Mouse (Mus musculus) limb, embryonic 12.5 days (tissue): ENCODE results near the gene Kcnj2. TPM values are rescaled to one million over a fixed set of nuclear protein-coding genes. Genes with fewer than 3 reads are reported as not detected.

Experiments
- ATAC-seq: fragments of 200-750 bp; cut with Nextera tagmentation; 2 replicates; pipeline ENCODE4 v1.8.0; 2017; ENCODE audit warnings: low read depth, moderate TSS enrichment; ENCODE audit not compliant: insufficient number of reproducible peaks, insufficient read depth, low FRiP score, low TSS enrichment
- H3K27ac ChIP-seq: fragments of 300-500 bp; sonication (generic); 2 replicates; pipeline ENCODE4 v1.5.1; 2016; ENCODE audit warnings: mild to moderate bottlenecking, moderate library complexity
- H3K27me3 ChIP-seq: fragments of 300-500 bp; sonication (generic); 2 replicates; pipeline ENCODE4 v1.6.1; 2016; ENCODE audit warnings: mild to moderate bottlenecking, moderate library complexity
- H3K36me3 ChIP-seq: fragments of 300-500 bp; sonication (generic); 2 replicates; pipeline ENCODE4 v1.6.1; 2016; ENCODE audit warnings: mild to moderate bottlenecking, moderate library complexity
- H3K4me1 ChIP-seq: fragments of 300-500 bp; sonication (generic); replicated peaks from 2 replicates; pipeline ENCODE4 v1.6.1; 2016
- H3K4me2 ChIP-seq: fragments of 300-500 bp; sonication (generic); 2 replicates; pipeline ENCODE4 v1.6.1; 2016; ENCODE audit warnings: mild to moderate bottlenecking, moderate library complexity
- H3K4me3 ChIP-seq: fragments of 300-500 bp; sonication (generic); replicated peaks from 2 replicates; pipeline ENCODE4 v1.5.1; 2016; ENCODE audit warnings: mild to moderate bottlenecking
- H3K9ac ChIP-seq: fragments of 300-500 bp; sonication (generic); replicated peaks from 2 replicates; pipeline ENCODE4 v1.6.1; 2016; ENCODE audit warnings: mild to moderate bottlenecking, moderate library complexity
- H3K9me3 ChIP-seq: fragments of 300-500 bp; sonication (generic); 2 replicates; pipeline ENCODE4 v1.6.1; 2016; ENCODE audit warnings: mild to moderate bottlenecking, moderate library complexity
- WGBS: fragments of 180-500 bp; shearing (Covaris S2); methylation state at CpG from one replicate; pipeline ENCODE4 v1.1.7; 2016; 5-methylcytosine and 5-hydroxymethylcytosine counted together
- polyA plus RNA-seq: library from polyadenylated mRNA; unstranded; fragments of >200 nt; fragmentation: Nextera tagmentation; extraction: Ambion mirVana; gene quantifications from 2 replicates; pipeline ENCODE4 v1.2.1, GENCODE M21; 2016

Kcnj2 gene
- polyA plus RNA-seq, 1 experiment from 2014 or later = 5.0 TPM

GRCm38 (mm10) chr11:111091117-111091516 lies 25.2 kb downstream of the Kcnj2 start:
- peaks cover 7% of the 10 kb centered on the region for H3K4me1 ChIP-seq
- WGBS = 75% methylated on average over 6 of the region's 6 CpGs
- no peaks in the 10 kb centered on the region for H3K9me3 ChIP-seq
- H3K9ac ChIP-seq = no peak overlapping the region
- no peak overlapping the region for H3K4me3 ChIP-seq
- no peak overlapping the region for H3K4me2 ChIP-seq
- H3K27me3 ChIP-seq = no peaks in the 10 kb centered on the region
- H3K36me3 ChIP-seq = no peaks in the 10 kb centered on the region
- no peak overlapping the region for H3K27ac ChIP-seq
- ATAC-seq = no peak

- no peak overlapping the region for H3K4me3 ChIP-seq
- no peaks in the 10 kb centered on the region for H3K9me3 ChIP-seq
- no peaks in the 10 kb centered on the region for H3K27me3 ChIP-seq
- no peak overlapping the region for H3K9ac ChIP-seq
- peaks cover 7% of the 10 kb centered on the region for H3K4me1 ChIP-seq
- no peak for ATAC-seq
- 94% methylated on average over 2 of the region's 2 CpGs for WGBS
- H3K4me2 ChIP-seq = no peak overlapping the region
- no peak overlapping the region for H3K27ac ChIP-seq
- H3K36me3 ChIP-seq = no peaks in the 10 kb centered on the region
Measured at GRCm38 (mm10) chr11:111092967-111093366, 27.0 kb downstream of the Kcnj2 start.

- H3K27me3 ChIP-seq = no peaks in the 10 kb centered on the region
- H3K27ac ChIP-seq = no peak overlapping the region
- ATAC-seq = no peak
- H3K9ac ChIP-seq = no peak overlapping the region
- 92% methylated on average over 5 of the region's 5 CpGs for WGBS
- no peak overlapping the region for H3K4me2 ChIP-seq
- H3K9me3 ChIP-seq = no peaks in the 10 kb centered on the region
- no peaks in the 10 kb centered on the region for H3K36me3 ChIP-seq
- H3K4me3 ChIP-seq = no peak overlapping the region
- no peaks in the 10 kb centered on the region for H3K4me1 ChIP-seq
Measured at GRCm38 (mm10) chr11:111096612-111097011, 30.6 kb downstream of the Kcnj2 start.

- Histone ChIP-seq H3K4me1 (no peaks in the 10 kb centered on the region), H3K4me3 (no peak overlapping the region), H3K9ac (no peak overlapping the region), H3K36me3 (no peaks in the 10 kb centered on the region), H3K27ac (no peak overlapping the region), H3K4me2 (no peak overlapping the region), H3K27me3 (no peaks in the 10 kb centered on the region), H3K9me3 (no peaks in the 10 kb centered on the region)
- 96% methylated on average over 2 of the region's 2 CpGs for WGBS
- no peak for ATAC-seq
Measured at GRCm38 (mm10) chr11:111100131-111100530, 34.2 kb downstream of the Kcnj2 start.

GRCm38 (mm10) chr11:111100651-111101050 lies 34.7 kb downstream of the Kcnj2 start:
- no peak for ATAC-seq
- Histone ChIP-seq H3K4me1 (no peaks in the 10 kb centered on the region), H3K9me3 (no peaks in the 10 kb centered on the region), H3K4me2 (no peak overlapping the region), H3K36me3 (no peaks in the 10 kb centered on the region), H3K4me3 (no peak overlapping the region), H3K27ac (no peak overlapping the region), H3K9ac (no peak overlapping the region), H3K27me3 (no peaks in the 10 kb centered on the region)
- WGBS = 85% methylated on average over 4 of the region's 4 CpGs

- ATAC-seq = no peak
- H3K9ac ChIP-seq = no peak overlapping the region
- no peak overlapping the region for H3K4me3 ChIP-seq
- no peaks in the 10 kb centered on the region for H3K27me3 ChIP-seq
- no peak overlapping the region for H3K4me2 ChIP-seq
- H3K4me1 ChIP-seq = no peaks in the 10 kb centered on the region
- 83% methylated on average over 9 of the region's 9 CpGs for WGBS
- H3K9me3 ChIP-seq = no peaks in the 10 kb centered on the region
- H3K27ac ChIP-seq = no peak overlapping the region
- no peaks in the 10 kb centered on the region for H3K36me3 ChIP-seq
Measured at GRCm38 (mm10) chr11:111101620-111102176, 35.7 kb downstream of the Kcnj2 start.

GRCm38 (mm10) chr11:111104422-111104821 lies 38.5 kb downstream of the Kcnj2 start:
- Histone ChIP-seq H3K4me3 (no peak overlapping the region), H3K4me1 (no peaks in the 10 kb centered on the region), H3K4me2 (no peak overlapping the region), H3K9me3 (no peaks in the 10 kb centered on the region), H3K9ac (no peak overlapping the region), H3K36me3 (no peaks in the 10 kb centered on the region), H3K27ac (no peak overlapping the region), H3K27me3 (no peaks in the 10 kb centered on the region)
- ATAC-seq = no peak
- 72% methylated on average over 2 of the region's 2 CpGs for WGBS

- Histone ChIP-seq H3K4me3 (no peak overlapping the region), H3K27me3 (no peaks in the 10 kb centered on the region), H3K4me1 (no peaks in the 10 kb centered on the region), H3K9ac (no peak overlapping the region), H3K36me3 (no peaks in the 10 kb centered on the region), H3K27ac (no peak overlapping the region), H3K4me2 (no peak overlapping the region), H3K9me3 (no peaks in the 10 kb centered on the region)
- ATAC-seq = no peak
- WGBS = 43% methylated on average over 9 of the region's 9 CpGs
Measured at GRCm38 (mm10) chr11:111108130-111108529, 42.2 kb downstream of the Kcnj2 start.

- Histone ChIP-seq H3K27ac (no peak overlapping the region), H3K4me1 (peaks cover 5% of the 10 kb centered on the region), H3K4me3 (no peak overlapping the region), H3K36me3 (no peaks in the 10 kb centered on the region), H3K9ac (no peak overlapping the region), H3K4me2 (no peak overlapping the region), H3K27me3 (no peaks in the 10 kb centered on the region), H3K9me3 (no peaks in the 10 kb centered on the region)
- 75% methylated on average over 9 of the region's 9 CpGs for WGBS
- ATAC-seq = no peak
Measured at GRCm38 (mm10) chr11:111121514-111121913, 55.5 kb downstream of the Kcnj2 start.

- H3K27ac ChIP-seq = no peak overlapping the region
- WGBS = 76% methylated on average over 4 of the region's 4 CpGs
- H3K9me3 ChIP-seq = no peaks in the 10 kb centered on the region
- H3K4me3 ChIP-seq = no peak overlapping the region
- no peak overlapping the region for H3K9ac ChIP-seq
- no peaks in the 10 kb centered on the region for H3K27me3 ChIP-seq
- H3K4me1 ChIP-seq = peaks cover 5% of the 10 kb centered on the region
- no peak overlapping the region for H3K4me2 ChIP-seq
- H3K36me3 ChIP-seq = no peaks in the 10 kb centered on the region
- ATAC-seq = no peak
Measured at GRCm38 (mm10) chr11:111123324-111123723, 57.4 kb downstream of the Kcnj2 start.

- Histone ChIP-seq H3K27ac (no peak overlapping the region), H3K9me3 (no peaks in the 10 kb centered on the region), H3K4me1 (peaks cover 5% of the 10 kb centered on the region), H3K36me3 (no peaks in the 10 kb centered on the region), H3K4me3 (no peak overlapping the region), H3K4me2 (no peak overlapping the region), H3K27me3 (no peaks in the 10 kb centered on the region), H3K9ac (no peak overlapping the region)
- WGBS = 92% methylated on average over 5 of the region's 5 CpGs
- ATAC-seq = no peak
Measured at GRCm38 (mm10) chr11:111125963-111126362, 60.0 kb downstream of the Kcnj2 start.
